Mouse (Mus musculus) E14TG2a.4 (cell line): ENCODE measurements around the gene Olfr1427.

Experiments
- CTCF ChIP-seq: conservative IDR thresholded peaks from 2 replicates; pipeline ENCODE4 v1.5.1; 2014; ENCODE audit warnings: low read length
- NANOG ChIP-seq: IDR thresholded peaks from 2 replicates; pipeline ENCODE4 v1.6.1; 2014; ENCODE audit warnings: borderline replicate concordance, low read length, mixed read lengths
- POU5F1 ChIP-seq: IDR thresholded peaks from 2 replicates; pipeline ENCODE4 v1.6.1; 2014; ENCODE audit warnings: low read length, borderline replicate concordance

DNA sequence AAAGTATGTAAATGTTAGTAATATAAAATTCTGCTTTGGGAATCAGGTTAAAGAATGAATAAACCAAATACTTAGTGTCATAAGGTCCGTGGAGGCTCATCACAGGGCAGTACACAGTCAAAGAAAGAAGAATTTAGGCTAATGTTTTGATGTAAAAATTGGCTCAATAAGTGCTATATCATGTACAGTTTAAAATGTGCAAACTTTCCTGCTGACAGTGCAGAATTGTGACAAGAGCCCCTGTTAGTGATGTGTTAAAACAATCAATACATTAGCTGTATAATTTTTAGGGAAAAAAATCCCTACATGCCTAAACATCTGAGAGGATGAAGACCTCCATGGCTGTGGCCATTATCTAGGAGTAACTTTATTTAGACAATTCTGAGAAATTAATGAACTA lies 10.7 kb upstream of the Olfr1427 start:
- TF ChIP-seq CTCF (no peak), NANOG (no peak), POU5F1 (no peak)
